Mouse (Mus musculus) liver, adult 2 months (tissue): Measurements from ENCODE around the gene Il4i1.

ENCODE experiments used
- CTCF ChIP-seq: fragments of 200-500 bp; IDR thresholded peaks from 2 replicates; pipeline ENCODE4 v1.5.1; 2011; ENCODE audit warnings: low read depth, low read length, control low read depth
- POLR2A ChIP-seq: fragments of 200-500 bp; IDR thresholded peaks from 2 replicates; pipeline ENCODE4 v1.6.1; 2011; ENCODE audit warnings: low read length, control low read depth; ENCODE audit not compliant: insufficient read depth; ENCODE audit errors: extremely low read depth

GRCm38 (mm10) chr7:44852259-44853027, 36.3 kb downstream of the Il4i1 start:
- no peak for TF ChIP-seq POLR2A
- TF ChIP-seq CTCF: no peak
